Mouse (Mus musculus): Measurements from ENCODE around the gene Gucy2d. TPM values are rescaled to one million over a fixed set of nuclear protein-coding genes. Genes with fewer than 3 reads are reported as not detected.

Gucy2d gene
- polyA plus RNA-seq, 1 experiment from 2014 or later: not detected

DNA sequence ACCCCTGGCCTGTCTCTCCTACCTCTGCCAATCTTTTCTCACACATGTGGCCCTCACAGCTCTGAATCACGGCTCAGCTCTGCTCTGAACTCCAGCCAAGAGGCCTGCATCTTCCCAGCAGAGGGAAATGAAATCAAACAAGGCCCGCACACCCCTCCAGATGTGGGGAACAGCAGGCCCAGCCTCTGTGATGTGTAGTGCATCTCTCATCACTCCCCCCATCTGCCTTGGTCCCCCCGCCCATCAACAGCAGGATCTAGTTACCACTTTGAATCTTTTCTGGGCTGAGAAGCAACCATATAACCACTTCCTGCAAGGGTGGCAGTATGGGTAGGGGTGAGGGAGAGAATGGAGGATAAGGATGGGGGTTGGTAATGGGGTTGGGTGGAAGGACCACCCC lies 28.9 kb downstream of the Gucy2d start:
- H3K4me2 ChIP-seq (replicated peaks; ENCODE audit: low read depth, low read length): no peak overlapping the region
- H3K36me3 ChIP-seq (ENCODE audit: control insufficient read depth, insufficient read depth, low read length): no peaks in the 10 kb centered on the region
- H3K4me1 ChIP-seq (ENCODE audit: control insufficient read depth, insufficient read depth, low read length): no peaks in the 10 kb centered on the region
- ATAC-seq (ENCODE audit: low FRiP score, low TSS enrichment): no peak
- no peak overlapping the region for H3K9ac ChIP-seq (ENCODE audit: low read depth, low read length)
- 77% methylated on average over 3 of the region's 3 CpGs for WGBS
- no peaks in the 10 kb centered on the region for H3K9me3 ChIP-seq (ENCODE audit: control insufficient read depth, low read length)
- no peak overlapping the region for H3K4me3 ChIP-seq (ENCODE audit: low read length)
- H3K27ac ChIP-seq (ENCODE audit: low read depth, low read length): no peak overlapping the region
- H3K27me3 ChIP-seq (ENCODE audit: control insufficient read depth, insufficient read depth, low read length): no peaks in the 10 kb centered on the region

DNA sequence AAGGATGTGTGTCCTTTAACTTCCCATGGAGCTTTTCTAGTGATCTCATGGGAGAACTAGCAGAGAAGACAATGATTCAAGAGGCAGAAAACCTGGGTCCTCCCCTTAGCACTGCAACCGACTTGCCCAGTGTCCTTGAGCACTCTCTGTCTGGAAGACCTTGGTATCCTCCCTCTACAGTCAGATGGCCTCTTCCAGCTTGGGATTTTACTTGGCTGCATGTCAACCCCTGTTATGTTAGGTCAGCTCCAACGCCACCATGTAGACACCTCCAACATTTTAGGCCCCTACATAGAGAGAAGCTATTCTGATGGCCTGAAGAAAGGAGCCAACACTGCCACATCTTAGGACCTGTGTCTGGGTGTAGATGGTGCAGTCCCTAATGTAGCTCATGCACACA lies 32.3 kb downstream of the Gucy2d start:
- WGBS: 81% methylated on average over 2 of the region's 2 CpGs
- no peak overlapping the region for H3K9ac ChIP-seq (ENCODE audit: low read depth, low read length)
- H3K4me1 ChIP-seq (ENCODE audit: control insufficient read depth, insufficient read depth, low read length): no peaks in the 10 kb centered on the region
- no peak for ATAC-seq (ENCODE audit: low FRiP score, low TSS enrichment)
- H3K9me3 ChIP-seq (ENCODE audit: control insufficient read depth, low read length): no peaks in the 10 kb centered on the region
- no peak overlapping the region for H3K4me2 ChIP-seq (replicated peaks; ENCODE audit: low read depth, low read length)
- H3K36me3 ChIP-seq (ENCODE audit: control insufficient read depth, insufficient read depth, low read length): no peaks in the 10 kb centered on the region
- H3K27ac ChIP-seq (ENCODE audit: low read depth, low read length): no peak overlapping the region
- H3K4me3 ChIP-seq (ENCODE audit: low read length): no peak overlapping the region
- H3K27me3 ChIP-seq (ENCODE audit: control insufficient read depth, insufficient read depth, low read length): no peaks in the 10 kb centered on the region

DNA sequence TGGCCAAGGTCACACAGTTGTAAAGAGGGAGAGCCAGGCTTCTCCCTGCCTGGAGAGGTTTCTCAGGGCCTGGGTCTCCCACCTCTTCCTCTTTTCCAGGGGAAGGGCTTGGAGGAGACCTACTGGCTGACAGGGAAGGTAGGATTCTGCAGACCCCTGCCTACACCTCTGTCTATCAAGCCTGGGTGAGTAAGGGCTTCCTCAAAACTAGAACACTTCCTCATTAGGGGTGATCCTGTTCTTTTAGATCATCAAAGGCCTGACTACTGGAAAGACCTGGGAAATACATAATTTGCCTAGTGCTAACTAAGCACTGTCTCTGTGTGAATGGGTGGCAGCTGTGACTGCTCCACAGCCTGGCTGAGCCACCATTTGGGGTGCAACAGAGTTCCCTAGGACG lies 34.3 kb downstream of the Gucy2d start:
- Histone ChIP-seq H3K9ac (ENCODE audit: low read depth, low read length) (no peak overlapping the region), H3K36me3 (ENCODE audit: control insufficient read depth, insufficient read depth, low read length) (no peaks in the 10 kb centered on the region), H3K27me3 (ENCODE audit: control insufficient read depth, insufficient read depth, low read length) (no peaks in the 10 kb centered on the region), H3K9me3 (ENCODE audit: control insufficient read depth, low read length) (no peaks in the 10 kb centered on the region), H3K4me3 (ENCODE audit: low read length) (no peak overlapping the region), H3K4me2 (replicated peaks; ENCODE audit: low read depth, low read length) (no peak overlapping the region), H3K4me1 (ENCODE audit: control insufficient read depth, insufficient read depth, low read length) (no peaks in the 10 kb centered on the region), H3K27ac (ENCODE audit: low read depth, low read length) (no peak overlapping the region)
- ATAC-seq (ENCODE audit: low FRiP score, low TSS enrichment): no peak
- WGBS: 82% methylated on average over 1 of the region's 1 CpGs

DNA sequence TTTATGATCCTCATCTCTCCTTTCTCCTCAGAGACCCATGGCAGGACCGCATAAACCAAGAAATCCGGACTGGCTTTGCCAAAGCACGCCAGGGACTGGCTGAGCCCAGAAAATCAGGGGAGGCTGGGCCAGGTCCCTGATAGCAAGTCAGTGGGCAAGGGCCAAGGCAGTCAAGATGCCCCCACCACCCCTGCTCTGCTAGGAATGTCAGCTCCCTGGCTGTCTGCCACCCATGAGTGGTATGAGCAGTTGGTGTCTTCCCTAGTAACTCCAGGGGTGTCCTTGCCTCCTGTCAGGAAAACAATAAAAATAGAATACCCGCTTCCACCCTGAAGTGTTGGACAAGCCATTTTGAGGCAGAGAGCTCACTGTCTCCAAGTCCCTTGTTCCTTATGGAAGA lies 36.9 kb downstream of the Gucy2d start:
- Histone ChIP-seq H3K27ac (ENCODE audit: low read depth, low read length) (no peak overlapping the region), H3K27me3 (ENCODE audit: control insufficient read depth, insufficient read depth, low read length) (no peaks in the 10 kb centered on the region), H3K4me1 (ENCODE audit: control insufficient read depth, insufficient read depth, low read length) (0 out of 2 replicates have a peak, but pooled peaks cover 3% of the 10 kb centered on the region), H3K9ac (ENCODE audit: low read depth, low read length) (no peak overlapping the region), H3K4me2 (replicated peaks; ENCODE audit: low read depth, low read length) (no peak overlapping the region), H3K9me3 (ENCODE audit: control insufficient read depth, low read length) (no peaks in the 10 kb centered on the region), H3K36me3 (ENCODE audit: control insufficient read depth, insufficient read depth, low read length) (no peaks in the 10 kb centered on the region), H3K4me3 (ENCODE audit: low read length) (no peak overlapping the region)
- ATAC-seq (ENCODE audit: low FRiP score, low TSS enrichment): no peak
- 70% methylated on average over 4 of the region's 4 CpGs for WGBS

DNA sequence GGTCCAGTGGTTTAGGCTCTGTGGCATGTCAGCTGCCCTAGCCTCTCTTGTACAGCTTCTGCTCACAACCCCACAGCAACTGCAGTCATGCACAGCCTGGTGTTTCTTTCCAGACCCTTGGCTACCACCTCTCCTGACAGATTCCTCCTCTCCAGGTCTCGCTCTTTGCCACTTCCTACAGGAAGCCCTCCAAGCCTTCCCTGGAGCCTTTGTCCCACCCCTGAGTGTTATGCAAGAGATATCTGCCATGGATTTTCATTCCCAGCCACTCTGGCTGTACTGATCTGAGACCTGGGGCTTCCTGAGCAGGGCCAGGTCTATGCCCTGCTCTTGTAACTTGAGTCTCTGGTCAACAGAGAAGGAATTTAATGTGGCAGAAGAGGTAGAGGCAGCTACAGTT lies 40.3 kb downstream of the Gucy2d start:
- WGBS: 92% methylated on average over 1 of the region's 1 CpGs
- H3K4me2 ChIP-seq (replicated peaks; ENCODE audit: low read depth, low read length): no peak overlapping the region
- peaks cover 16% of the 10 kb centered on the region for H3K4me1 ChIP-seq (ENCODE audit: control insufficient read depth, insufficient read depth, low read length)
- no peaks in the 10 kb centered on the region for H3K9me3 ChIP-seq (ENCODE audit: control insufficient read depth, low read length)
- H3K27ac ChIP-seq (ENCODE audit: low read depth, low read length): no peak overlapping the region
- no peaks in the 10 kb centered on the region for H3K36me3 ChIP-seq (ENCODE audit: control insufficient read depth, insufficient read depth, low read length)
- H3K9ac ChIP-seq (ENCODE audit: low read depth, low read length): no peak overlapping the region
- H3K4me3 ChIP-seq (ENCODE audit: low read length): no peak overlapping the region
- no peaks in the 10 kb centered on the region for H3K27me3 ChIP-seq (ENCODE audit: control insufficient read depth, insufficient read depth, low read length)
- no peak for ATAC-seq (ENCODE audit: low FRiP score, low TSS enrichment)

DNA sequence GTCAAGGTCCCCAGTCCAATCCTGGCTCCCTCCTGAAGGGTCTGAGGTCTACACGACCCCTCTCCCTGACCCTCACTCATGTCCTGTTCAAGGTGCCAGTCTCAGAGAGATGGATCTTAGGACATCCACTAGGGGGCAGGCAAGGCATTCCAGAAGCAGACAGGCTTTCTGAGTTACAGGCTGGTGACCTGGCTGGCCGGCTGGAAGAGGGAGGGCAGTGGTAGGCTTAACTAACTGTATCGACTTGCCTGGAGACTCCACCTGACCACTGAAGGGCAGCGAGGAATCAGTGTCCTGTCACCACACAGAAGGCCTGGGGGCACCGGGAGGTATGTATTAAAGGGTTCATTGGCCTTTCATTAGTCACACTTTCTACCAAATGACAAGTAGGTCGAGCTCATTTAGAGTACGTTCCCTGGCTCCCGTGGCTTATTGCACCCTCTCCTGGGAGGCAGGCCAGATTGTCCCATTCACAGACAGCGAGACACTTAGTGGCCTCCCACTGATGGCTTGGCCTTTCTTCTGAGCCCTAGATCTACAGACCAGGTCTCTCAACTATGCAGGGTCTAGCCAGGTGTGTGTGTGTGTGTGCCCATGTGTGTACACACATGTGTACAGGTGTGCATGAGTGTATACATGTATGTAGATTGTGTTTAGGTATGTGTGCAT lies 41.0 kb downstream of the Gucy2d start:
- no peak overlapping the region for H3K9ac ChIP-seq (ENCODE audit: low read depth, low read length)
- no peak overlapping the region; the same call in 1 of the 2 replicates for H3K4me2 ChIP-seq (replicated peaks; ENCODE audit: low read depth, low read length)
- no peaks in the 10 kb centered on the region for H3K36me3 ChIP-seq (ENCODE audit: control insufficient read depth, insufficient read depth, low read length)
- ATAC-seq (ENCODE audit: low FRiP score, low TSS enrichment): peak; percentile 66
- H3K27me3 ChIP-seq (ENCODE audit: control insufficient read depth, insufficient read depth, low read length): no peaks in the 10 kb centered on the region
- no peak overlapping the region for H3K27ac ChIP-seq (ENCODE audit: low read depth, low read length)
- H3K4me1 ChIP-seq (ENCODE audit: control insufficient read depth, insufficient read depth, low read length): peaks cover 18% of the 10 kb centered on the region
- 7% methylated on average over 9 of the region's 9 CpGs for WGBS
- H3K4me3 ChIP-seq (ENCODE audit: low read length): no peak overlapping the region
- no peaks in the 10 kb centered on the region for H3K9me3 ChIP-seq (ENCODE audit: control insufficient read depth, low read length)

DNA sequence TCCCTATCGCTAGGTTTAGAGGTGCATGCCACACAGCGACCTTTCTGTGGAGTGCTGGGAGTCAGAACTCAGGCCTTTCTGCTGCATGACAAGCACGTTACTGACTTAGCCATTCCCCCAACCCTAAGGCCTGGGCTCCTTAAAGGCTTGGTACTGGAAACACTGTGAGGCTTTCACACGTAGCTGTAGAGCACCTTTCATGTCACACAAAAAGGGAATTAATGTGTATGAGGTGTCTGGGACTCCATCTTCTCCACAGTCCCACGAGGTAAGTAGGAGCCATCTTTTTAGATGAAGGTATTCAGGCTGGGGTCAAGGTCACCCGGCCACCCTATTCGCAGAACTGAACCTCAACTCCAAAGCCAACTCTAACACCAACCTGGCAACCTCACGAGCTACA lies 41.6 kb downstream of the Gucy2d start:
- peaks cover 23% of the 10 kb centered on the region for H3K4me1 ChIP-seq (ENCODE audit: control insufficient read depth, insufficient read depth, low read length)
- WGBS: 84% methylated on average over 8 of the region's 8 CpGs
- no peaks in the 10 kb centered on the region for H3K36me3 ChIP-seq (ENCODE audit: control insufficient read depth, insufficient read depth, low read length)
- no peak overlapping the region for H3K4me2 ChIP-seq (replicated peaks; ENCODE audit: low read depth, low read length)
- no peak overlapping the region for H3K27ac ChIP-seq (ENCODE audit: low read depth, low read length)
- ATAC-seq (ENCODE audit: low FRiP score, low TSS enrichment): no peak
- H3K4me3 ChIP-seq (ENCODE audit: low read length): no peak overlapping the region
- no peak overlapping the region for H3K9ac ChIP-seq (ENCODE audit: low read depth, low read length)
- no peaks in the 10 kb centered on the region for H3K27me3 ChIP-seq (ENCODE audit: control insufficient read depth, insufficient read depth, low read length)
- H3K9me3 ChIP-seq (ENCODE audit: control insufficient read depth, low read length): no peaks in the 10 kb centered on the region

DNA sequence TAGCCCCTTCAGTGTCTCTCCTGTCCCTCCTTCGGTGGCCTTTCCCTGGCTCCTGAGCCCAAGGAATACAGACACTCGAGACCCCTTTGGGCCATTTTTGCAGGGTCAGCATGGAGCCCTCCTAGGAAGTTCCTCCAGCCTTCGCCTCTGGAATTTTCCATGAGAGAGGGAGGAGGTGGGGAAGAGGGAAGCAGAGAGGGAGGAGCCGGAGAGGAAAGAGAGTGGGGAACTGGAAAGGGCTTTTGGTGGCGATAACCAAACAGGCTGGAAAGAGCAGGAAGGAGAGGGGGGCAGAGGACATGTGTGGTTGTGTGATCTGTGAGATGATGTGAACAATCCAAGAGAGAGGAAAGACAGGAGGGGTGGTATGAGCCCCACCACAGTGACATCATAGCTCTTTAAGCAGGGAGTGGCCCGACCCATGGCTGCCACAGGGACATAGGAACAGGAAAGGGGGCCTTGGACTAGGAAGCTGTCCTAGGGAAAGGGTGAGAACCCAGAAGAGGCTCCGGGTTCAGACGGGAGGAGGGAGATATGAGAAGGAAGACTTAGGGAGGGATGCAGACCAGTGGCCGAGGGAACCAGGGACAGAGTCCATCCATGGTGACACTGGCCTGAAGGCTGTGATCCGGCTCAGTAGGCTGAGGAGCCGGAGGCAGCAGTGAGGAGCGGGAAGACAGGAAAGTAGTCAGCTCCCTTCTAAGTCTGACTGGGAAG lies 42.5 kb downstream of the Gucy2d start:
- Histone ChIP-seq H3K4me2 (replicated peaks; ENCODE audit: low read depth, low read length) (no peak overlapping the region; the same call in 1 of the 2 replicates), H3K4me3 (ENCODE audit: low read length) (no peak overlapping the region), H3K27me3 (ENCODE audit: control insufficient read depth, insufficient read depth, low read length) (no peaks in the 10 kb centered on the region), H3K9ac (ENCODE audit: low read depth, low read length) (0 out of 2 replicates have a peak overlapping the region, but pooled peaks have one; percentile 28), H3K4me1 (ENCODE audit: control insufficient read depth, insufficient read depth, low read length) (peaks cover 23% of the 10 kb centered on the region), H3K36me3 (ENCODE audit: control insufficient read depth, insufficient read depth, low read length) (no peaks in the 10 kb centered on the region), H3K27ac (ENCODE audit: low read depth, low read length) (peak overlapping the region; percentile 73; the same call in 1 of the 2 replicates), H3K9me3 (ENCODE audit: control insufficient read depth, low read length) (no peaks in the 10 kb centered on the region)
- no peak; the same call in 1 of the 2 replicates for ATAC-seq (ENCODE audit: low FRiP score, low TSS enrichment)
- 42% methylated on average over 12 of the region's 12 CpGs for WGBS

DNA sequence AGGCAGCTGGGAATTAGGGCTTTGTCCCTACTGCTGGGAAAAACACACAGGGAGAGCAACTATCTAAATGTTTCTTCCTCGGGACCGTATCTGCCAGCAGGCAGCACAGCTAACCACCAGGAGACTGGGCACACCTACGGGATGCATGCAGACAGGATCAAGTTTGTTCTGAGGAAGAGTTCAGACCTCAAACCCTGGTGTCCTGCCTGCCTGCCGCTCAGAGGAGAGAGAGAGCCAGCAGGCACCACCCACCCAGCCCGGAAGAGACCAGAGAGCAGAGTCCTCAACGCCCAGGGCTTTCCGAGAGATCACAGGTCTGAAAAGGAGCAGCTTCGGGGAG lies 43.0 kb downstream of the Gucy2d start:
- no peaks in the 10 kb centered on the region for H3K27me3 ChIP-seq (ENCODE audit: control insufficient read depth, insufficient read depth, low read length)
- 34% methylated on average over 8 of the region's 8 CpGs for WGBS
- 0 out of 2 replicates have a peak overlapping the region, but pooled peaks have one; percentile 28 for H3K9ac ChIP-seq (ENCODE audit: low read depth, low read length)
- H3K4me3 ChIP-seq (ENCODE audit: low read length): no peak overlapping the region
- ATAC-seq (ENCODE audit: low FRiP score, low TSS enrichment): no peak
- H3K27ac ChIP-seq (ENCODE audit: low read depth, low read length): peak overlapping the region; percentile 73; the same call in 1 of the 2 replicates
- H3K4me2 ChIP-seq (replicated peaks; ENCODE audit: low read depth, low read length): no peak overlapping the region; the same call in 1 of the 2 replicates
- peaks cover 23% of the 10 kb centered on the region for H3K4me1 ChIP-seq (ENCODE audit: control insufficient read depth, insufficient read depth, low read length)
- H3K9me3 ChIP-seq (ENCODE audit: control insufficient read depth, low read length): no peaks in the 10 kb centered on the region
- no peaks in the 10 kb centered on the region for H3K36me3 ChIP-seq (ENCODE audit: control insufficient read depth, insufficient read depth, low read length)

Measured in kidney, embryonic 14.5 days (tissue).